Mouse (Mus musculus) adipose tissue, adult 10 weeks (tissue): ENCODE data around the gene Slc9a8. TPM values are rescaled to one million over a fixed set of nuclear protein-coding genes. Genes with fewer than 3 reads are reported as not detected.

ENCODE experiments used
- polyA plus RNA-seq: library from polyadenylated mRNA; stranded (reverse); fragments of 350-450 nt; fragmentation: Illumina TruSeq; extraction: RNeasy Lipid Tissue Mini Kit (QIAGEN cat#74804); gene quantifications from one replicate; pipeline ENCODE4 v1.2.3, GENCODE M21; 2014; ENCODE audit warnings: low read depth, low replicate concordance

Gene Slc9a8
- polyA plus RNA-seq = 29.0 TPM

DNA sequence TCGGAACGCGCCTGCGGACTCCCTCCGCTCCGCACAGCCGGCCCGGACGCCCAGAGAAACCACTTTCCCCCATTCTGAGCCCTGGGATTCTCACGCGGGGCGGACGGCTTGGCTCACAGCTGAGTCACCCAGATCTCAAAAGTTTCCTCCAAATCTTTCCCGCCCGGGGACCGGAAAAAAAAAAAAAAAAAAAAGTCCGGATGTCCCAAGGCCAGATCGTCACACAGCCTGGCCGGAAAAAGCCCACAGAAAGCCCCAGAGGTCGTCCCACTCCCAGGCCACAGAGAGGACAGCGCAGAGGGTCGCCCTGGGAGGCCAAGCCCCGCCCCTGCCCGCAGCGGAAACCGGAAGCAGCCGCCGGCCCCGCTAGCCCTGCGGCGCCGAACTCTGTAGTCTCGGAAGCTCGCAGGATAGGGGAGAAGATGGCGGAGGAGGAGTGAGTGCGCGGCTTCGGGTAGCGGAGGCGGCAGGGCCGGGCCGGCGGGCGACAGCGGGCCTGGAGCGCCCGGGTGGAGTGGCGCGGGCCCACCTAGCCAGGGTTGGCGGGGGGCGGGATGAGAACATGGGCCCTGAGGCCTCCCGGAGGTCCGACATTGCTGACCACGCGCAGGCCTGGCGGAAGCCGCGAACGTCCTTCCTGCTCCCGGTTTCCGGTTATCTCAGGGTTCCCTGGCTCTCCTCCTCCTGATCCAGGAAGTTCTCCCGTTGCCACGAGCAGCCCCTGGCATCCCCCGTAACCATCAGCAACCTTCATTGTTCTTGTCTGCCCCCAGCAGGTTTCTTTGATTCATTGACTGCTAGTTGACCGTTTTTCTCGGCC lies at the start of gene Slc9a8:
Gene Slc9a8, plus strand, starts transcription at position 383 of the 820 bp plus-strand sequence.

DNA sequence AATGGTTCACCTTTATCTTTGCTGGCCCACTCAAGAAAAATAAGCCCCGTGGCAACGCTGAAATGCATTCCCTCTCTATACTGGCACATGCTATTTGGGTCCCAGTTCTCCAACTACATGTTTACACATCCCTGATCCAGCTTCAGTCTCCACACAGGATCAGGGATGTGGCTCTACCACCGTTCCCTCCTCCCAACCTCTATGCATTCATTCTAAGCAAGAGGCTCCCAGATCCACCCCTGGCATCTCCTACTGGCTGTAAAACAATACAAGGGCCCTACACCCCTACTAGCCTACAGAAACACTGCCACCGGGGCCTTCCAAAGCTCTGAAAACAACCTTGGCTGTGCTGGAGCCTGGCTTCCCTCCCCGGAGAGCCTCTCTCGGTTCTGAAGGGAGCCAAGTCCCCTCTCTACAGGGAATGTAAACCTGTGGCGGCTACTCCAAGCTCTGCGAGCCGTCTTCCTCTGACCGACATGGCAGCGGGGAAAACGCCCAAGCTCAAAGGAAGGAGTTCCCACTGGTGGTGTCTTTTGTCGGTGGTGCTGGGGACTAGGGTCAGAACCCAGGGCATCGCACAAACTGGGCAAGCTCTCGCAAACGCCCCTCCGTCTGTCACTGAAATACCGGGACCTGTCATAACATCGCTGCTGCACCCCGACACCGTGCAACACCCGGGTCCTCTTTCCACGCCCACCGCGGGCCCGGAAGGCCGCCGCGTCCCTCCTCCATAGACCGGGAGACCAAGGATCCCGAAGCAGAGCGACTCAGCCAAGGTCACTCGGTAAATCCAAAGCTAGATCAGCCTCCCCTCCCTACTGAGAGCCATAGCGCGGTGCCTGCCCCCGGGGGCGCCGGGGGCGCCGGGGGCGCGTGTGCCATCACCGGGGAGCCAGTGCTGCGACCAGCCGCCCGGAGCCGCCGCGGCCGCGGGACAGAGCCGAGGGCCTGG lies 70.5 kb downstream of the Slc9a8 start, which contains the start of gene Rnf114:
Gene Rnf114, plus strand, starts transcription at position 889 of the 952 bp plus-strand sequence.

DNA sequence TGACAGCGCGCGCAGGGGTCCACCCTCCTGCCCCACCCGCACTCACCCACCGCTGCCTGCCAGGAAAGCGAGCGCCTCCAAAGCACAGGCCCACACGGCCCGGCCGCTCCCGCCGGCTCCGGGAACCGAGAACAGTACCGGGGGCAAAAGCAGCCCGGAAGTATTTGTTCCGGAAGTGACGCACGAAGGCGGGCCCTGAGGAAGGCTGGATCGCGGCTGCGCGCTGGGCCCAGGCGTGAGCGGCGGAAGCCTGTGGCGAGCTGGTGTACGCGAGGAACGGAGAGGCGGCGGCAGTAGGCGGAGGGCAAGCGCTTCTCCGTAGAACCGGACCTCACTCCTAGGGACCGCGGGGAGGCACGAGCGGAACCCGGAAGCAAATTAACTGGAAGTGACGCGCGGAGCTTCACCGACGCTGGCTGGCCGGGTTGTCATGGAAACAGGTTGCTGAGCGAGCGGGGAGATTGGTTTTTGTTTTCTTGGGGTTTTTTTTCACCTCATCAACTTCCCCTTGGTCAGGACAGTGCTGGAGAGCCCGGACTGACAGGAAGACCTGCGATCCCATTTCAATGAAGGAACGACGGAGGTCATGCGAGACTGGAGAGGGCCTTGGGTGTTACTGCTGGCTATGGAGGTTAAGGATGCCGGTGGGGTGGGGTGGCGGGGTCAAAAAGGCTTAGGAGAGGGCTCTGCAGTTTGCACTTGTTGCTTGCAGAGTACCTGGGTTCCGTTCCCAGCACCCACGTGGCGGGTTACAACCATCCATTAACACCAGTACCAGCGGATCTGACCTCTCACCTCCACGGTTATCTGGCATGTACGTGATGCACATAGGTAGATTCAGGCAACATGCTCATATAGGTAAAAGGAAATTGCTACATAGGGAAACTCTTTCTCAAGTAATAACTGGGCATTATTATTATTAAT lies 71.5 kb downstream of the Slc9a8 start, which contains the start of gene Spata2:
Gene Spata2, minus strand, starts transcription at position 175 of the 924 bp plus-strand sequence.

Other genes starting within 250 kb of the Slc9a8 start
- 7.3 TPM for gene Kcnb1, start 231.6 kb upstream of the Slc9a8 start, polyA plus RNA-seq
- gene Ptgis, start 181.1 kb upstream of the Slc9a8 start, polyA plus RNA-seq = 30.7 TPM
- 10.5 TPM for gene B4galt5, start 72.5 kb upstream of the Slc9a8 start, polyA plus RNA-seq
- gene Rnf114, start 70.9 kb downstream of the Slc9a8 start, polyA plus RNA-seq = 72.6 TPM
- gene Spata2, start 71.2 kb downstream of the Slc9a8 start, polyA plus RNA-seq = 13.1 TPM
- gene Snai1, start 116.5 kb downstream of the Slc9a8 start, polyA plus RNA-seq = 3.5 TPM
- gene Ube2v1, start 210.4 kb downstream of the Slc9a8 start, polyA plus RNA-seq = 134 TPM
- gene Gm20431, start 239.8 kb downstream of the Slc9a8 start, polyA plus RNA-seq = 0.61 TPM